Mouse (Mus musculus) midbrain, embryonic 11.5 days (tissue): Measurements from ENCODE around the gene Dnase1l1. TPM values are rescaled to one million over a fixed set of nuclear protein-coding genes. Genes with fewer than 3 reads are reported as not detected.
A peak's percentile ranks its signal among the peaks of the same experiment; 100 is the strongest.

ENCODE experiments used
- ATAC-seq: fragments of 200-750 bp; cut with Nextera tagmentation; 2 replicates; pipeline ENCODE4 v1.8.0; 2017; ENCODE audit warnings: moderate TSS enrichment, moderate library complexity; ENCODE audit not compliant: low FRiP score
- DNase-seq: peaks from one replicate; pipeline ENCODE4 v3.0.0; 2015; ENCODE audit warnings: low spot score; ENCODE audit errors: missing footprints
- H3K27ac ChIP-seq: fragments of 300-500 bp; sonication (generic); 2 replicates; pipeline ENCODE4 v1.5.1; 2014; ENCODE audit warnings: low read depth, low read length
- H3K27me3 ChIP-seq: fragments of 300-500 bp; sonication (generic); 2 replicates; pipeline ENCODE4 v1.6.1; 2014; ENCODE audit warnings: mild to moderate bottlenecking, low read length, moderate library complexity, mixed read lengths; ENCODE audit not compliant: control insufficient read depth, insufficient read depth
- H3K36me3 ChIP-seq: fragments of 300-500 bp; sonication (generic); 2 replicates; pipeline ENCODE4 v1.6.1; 2014; ENCODE audit warnings: mild to moderate bottlenecking, low read length, moderate library complexity, mixed read lengths; ENCODE audit not compliant: control insufficient read depth, insufficient read depth
- H3K4me1 ChIP-seq: fragments of 300-500 bp; sonication (generic); 2 replicates; pipeline ENCODE4 v1.6.1; 2014; ENCODE audit warnings: low read length; ENCODE audit not compliant: control insufficient read depth, insufficient read depth
- H3K4me2 ChIP-seq: fragments of 300-500 bp; sonication (generic); 2 replicates; pipeline ENCODE4 v1.6.1; 2014; ENCODE audit warnings: mild to moderate bottlenecking, moderate library complexity
- H3K4me3 ChIP-seq: fragments of 300-500 bp; sonication (generic); 2 replicates; pipeline ENCODE4 v1.5.1; 2014; ENCODE audit warnings: low read depth, low read length
- H3K9ac ChIP-seq: fragments of 300-500 bp; sonication (generic); 2 replicates; pipeline ENCODE4 v1.6.1; 2014; ENCODE audit warnings: low read length
- H3K9me3 ChIP-seq: fragments of 300-500 bp; sonication (generic); 2 replicates; pipeline ENCODE4 v1.6.1; 2016; ENCODE audit warnings: low read length; ENCODE audit not compliant: control insufficient read depth
- WGBS: fragments of 180-500 bp; shearing (Covaris S2); extraction: QIAGEN DNeasy Blood & Tissue Kit; methylation state at CpG from one replicate; pipeline ENCODE4 v1.1.7; 2014; 5-methylcytosine and 5-hydroxymethylcytosine counted together
- polyA plus RNA-seq: library from polyadenylated mRNA; unstranded; fragments of >200 nt; fragmentation: Nextera tagmentation; extraction: Ambion mirVana; gene quantifications from 2 replicates; pipeline ENCODE4 v1.2.1, GENCODE M21; 2014

The Dnase1l1 gene
- polyA plus RNA-seq, 1 experiment from 2014 or later = 4.4 TPM

DNA sequence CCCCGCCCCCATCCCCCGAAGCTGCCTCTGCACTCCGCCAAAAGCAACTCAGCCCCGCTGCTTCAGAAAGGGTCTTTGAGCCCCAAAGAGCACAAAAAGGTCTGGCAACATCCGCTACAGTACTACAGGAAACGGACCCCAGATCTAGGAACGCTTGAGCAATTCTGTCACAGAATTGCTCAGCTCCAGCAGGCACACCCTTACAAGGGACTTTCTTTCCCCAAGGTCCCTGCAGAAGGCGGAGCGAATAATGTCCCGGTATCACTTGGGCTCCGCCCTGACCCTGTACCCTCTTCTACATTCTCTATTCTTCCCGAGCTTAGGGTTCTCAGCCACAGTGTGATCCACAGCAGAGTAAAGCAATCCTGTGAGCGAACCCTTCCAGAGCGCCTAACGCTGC is 35.4 kb downstream of the Dnase1l1 start:
- 27% methylated on average over 13 of the region's 15 CpGs for WGBS
- no peaks in the 10 kb centered on the region for H3K9me3 ChIP-seq
- peak; percentile 25; the same call in 1 of the 2 replicates for ATAC-seq

DNA sequence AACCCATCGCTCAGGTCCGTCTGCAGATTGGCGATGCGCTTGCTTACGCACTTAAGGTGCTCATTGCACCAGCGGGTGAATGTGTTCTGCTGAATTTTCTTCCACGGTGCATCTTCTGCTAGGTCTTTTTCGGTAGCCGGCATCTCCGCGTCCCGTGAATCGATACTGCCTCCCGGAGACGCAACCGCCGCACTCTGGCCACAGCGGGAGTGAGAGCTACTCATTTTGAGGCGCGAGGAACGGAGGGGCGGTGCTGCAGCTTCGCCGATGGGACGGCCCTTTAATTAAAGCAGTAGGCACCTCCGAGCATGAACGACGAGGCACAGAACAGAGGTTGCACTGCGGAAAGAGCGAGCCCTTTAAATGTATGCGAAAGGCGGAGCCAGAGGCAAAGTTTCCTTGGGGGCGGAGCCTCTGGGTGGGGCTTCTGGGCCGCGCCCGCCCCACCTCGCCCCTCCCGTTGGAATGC is 35.9 kb downstream of the Dnase1l1 start:
- ATAC-seq (peak; percentile 90), DNase-seq (peak; percentile 95)
- Histone ChIP-seq H3K9ac (peak overlapping the region; percentile 73), H3K4me1 (0 out of 2 replicates have a peak, but pooled peaks cover 3% of the 10 kb centered on the region), H3K4me3 (peak overlapping the region; percentile 56), H3K4me2 (peak overlapping the region; percentile 71), H3K9me3 (no peaks in the 10 kb centered on the region), H3K27me3 (no peaks in the 10 kb centered on the region), H3K36me3 (peaks cover 6% of the 10 kb centered on the region; the same call in 1 of the 2 replicates), H3K27ac (peak overlapping the region; percentile 82; the same call in 1 of the 2 replicates)
- 21% methylated on average over 32 of the region's 38 CpGs for WGBS

More for the DNA sequence above, 35.4 kb downstream of the Dnase1l1 start:
- H3K4me3 ChIP-seq = peak overlapping the region; percentile 56
- no peaks in the 10 kb centered on the region for H3K27me3 ChIP-seq
- DNase-seq = no peak
- H3K27ac ChIP-seq = no peak overlapping the region
- H3K36me3 ChIP-seq = peaks cover 5% of the 10 kb centered on the region; the same call in 1 of the 2 replicates
- H3K4me2 ChIP-seq = peak overlapping the region; percentile 42
- H3K9ac ChIP-seq = peak overlapping the region; percentile 49
- 0 out of 2 replicates have a peak, but pooled peaks cover 3% of the 10 kb centered on the region for H3K4me1 ChIP-seq

DNA sequence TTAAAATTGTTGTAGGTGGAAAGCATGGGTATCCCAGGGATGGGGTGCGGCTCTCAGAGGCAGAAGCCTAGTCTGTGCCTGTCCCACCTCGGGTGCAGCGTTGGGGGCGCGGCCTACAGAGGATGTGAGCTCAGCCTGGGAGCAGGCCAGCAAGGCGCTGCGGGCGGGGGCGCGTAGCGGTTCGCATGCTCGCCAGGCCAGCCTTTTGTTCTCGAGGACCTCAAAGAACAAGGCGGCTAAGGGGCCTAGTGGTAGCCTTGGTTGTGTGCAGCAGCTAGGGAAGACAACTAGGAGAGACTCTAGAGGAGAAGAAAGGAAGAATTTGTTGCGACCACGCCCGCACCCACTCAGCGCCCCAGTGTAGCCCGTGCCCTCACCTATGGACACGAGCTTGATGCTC is 36.5 kb downstream of the Dnase1l1 start:
- Histone ChIP-seq H3K36me3 (peaks cover 10% of the 10 kb centered on the region; the same call in 1 of the 2 replicates), H3K4me2 (peak overlapping the region; percentile 71), H3K4me1 (0 out of 2 replicates have a peak, but pooled peaks cover 3% of the 10 kb centered on the region), H3K9me3 (no peaks in the 10 kb centered on the region), H3K27ac (peak overlapping the region; percentile 82; the same call in 1 of the 2 replicates), H3K9ac (peak overlapping the region; percentile 73), H3K27me3 (no peaks in the 10 kb centered on the region), H3K4me3 (peak overlapping the region; percentile 56)
- 20% methylated on average over 21 of the region's 21 CpGs for WGBS
- peak; percentile 58 for ATAC-seq
- peak; percentile 94 for DNase-seq

DNA sequence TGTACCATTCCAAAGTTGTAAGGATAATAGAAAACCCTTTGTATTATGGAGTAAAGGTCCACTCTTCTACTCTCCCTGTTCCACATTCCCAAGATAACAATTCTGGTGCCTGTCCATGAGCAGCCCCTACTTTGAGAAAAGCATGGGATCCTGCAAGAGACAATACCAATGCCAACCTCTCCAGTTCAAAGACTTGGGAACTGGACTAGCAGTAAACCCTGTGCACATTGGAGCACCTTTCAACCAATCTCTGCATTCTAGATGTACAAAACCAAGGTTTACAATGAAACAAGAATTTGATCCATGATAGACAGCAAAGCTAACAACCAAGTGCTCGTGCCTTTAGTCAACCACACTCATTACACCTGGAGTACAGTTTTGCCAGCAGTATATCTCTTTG is 37.0 kb downstream of the Dnase1l1 start:
- Histone ChIP-seq H3K9ac (peak overlapping the region; percentile 73), H3K27ac (no peak overlapping the region), H3K4me2 (peak overlapping the region; percentile 71), H3K4me1 (0 out of 2 replicates have a peak, but pooled peaks cover 3% of the 10 kb centered on the region), H3K36me3 (peaks cover 10% of the 10 kb centered on the region; the same call in 1 of the 2 replicates), H3K4me3 (peak overlapping the region; percentile 56), H3K9me3 (no peaks in the 10 kb centered on the region), H3K27me3 (no peaks in the 10 kb centered on the region)
- DNase-seq = peak; percentile 83
- WGBS = 28% methylated on average over 1 of the region's 1 CpGs
- no peak for ATAC-seq

DNA sequence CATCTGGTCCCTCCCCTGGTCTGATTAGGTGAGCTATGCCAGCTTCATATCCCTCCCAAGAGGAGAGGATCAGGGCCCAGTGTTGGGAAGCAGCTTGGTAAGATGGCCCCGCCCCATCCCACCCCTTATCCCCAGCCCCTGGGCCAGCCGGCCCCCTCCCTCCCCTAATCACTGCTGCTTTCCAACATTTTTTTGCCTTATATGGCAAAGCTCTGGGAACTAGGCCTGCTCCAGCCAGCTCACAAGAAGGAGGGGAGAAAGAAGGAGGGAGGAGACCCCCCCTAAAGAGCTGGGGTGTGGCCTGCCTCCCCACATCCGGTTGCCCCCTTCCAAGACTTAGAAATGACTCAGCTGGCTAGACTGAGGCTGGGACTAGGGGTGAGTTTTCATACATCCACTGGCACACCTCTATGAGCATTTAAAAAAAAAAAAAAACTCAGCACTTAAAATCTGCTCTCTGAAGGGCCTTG is 37.5 kb downstream of the Dnase1l1 start:
- Histone ChIP-seq H3K27ac (no peak overlapping the region; the same call in 1 of the 2 replicates), H3K36me3 (peaks cover 10% of the 10 kb centered on the region; the same call in 1 of the 2 replicates), H3K4me2 (peak overlapping the region; percentile 71), H3K9me3 (no peaks in the 10 kb centered on the region), H3K27me3 (no peaks in the 10 kb centered on the region), H3K4me3 (peak overlapping the region; percentile 56), H3K4me1 (0 out of 2 replicates have a peak, but pooled peaks cover 3% of the 10 kb centered on the region), H3K9ac (peak overlapping the region; percentile 73)
- DNase-seq (no peak), ATAC-seq (peak; percentile 43)
- 27% methylated on average over 2 of the region's 3 CpGs for WGBS

DNA sequence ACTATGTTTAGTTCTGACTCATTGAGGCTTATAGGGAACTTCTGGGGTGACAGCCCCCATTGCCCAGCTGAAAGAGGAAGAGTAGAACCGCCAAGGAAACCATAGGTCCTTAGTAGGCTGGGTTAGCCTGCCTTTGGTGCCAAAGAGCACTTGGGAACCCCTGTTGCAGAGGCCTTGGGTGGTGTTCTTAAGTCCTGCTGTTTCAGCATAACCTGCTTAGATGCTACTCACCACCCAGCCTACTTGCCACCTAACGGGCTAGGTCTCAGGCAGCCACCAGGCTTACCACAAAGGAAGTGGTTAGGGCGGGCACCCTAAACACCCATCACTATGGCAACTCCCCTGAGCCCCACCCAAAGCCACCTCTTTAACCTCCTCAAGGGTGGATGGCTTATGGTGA is 38.3 kb downstream of the Dnase1l1 start:
- DNase-seq = peak; percentile 83
- Histone ChIP-seq H3K4me3 (peak overlapping the region; percentile 56), H3K4me2 (peak overlapping the region; percentile 71), H3K4me1 (0 out of 2 replicates have a peak, but pooled peaks cover 3% of the 10 kb centered on the region), H3K9me3 (no peaks in the 10 kb centered on the region), H3K27ac (no peak overlapping the region), H3K9ac (peak overlapping the region; percentile 9), H3K36me3 (peaks cover 10% of the 10 kb centered on the region; the same call in 1 of the 2 replicates), H3K27me3 (no peaks in the 10 kb centered on the region)
- no peak for ATAC-seq
- WGBS = 69% methylated on average over 3 of the region's 3 CpGs

DNA sequence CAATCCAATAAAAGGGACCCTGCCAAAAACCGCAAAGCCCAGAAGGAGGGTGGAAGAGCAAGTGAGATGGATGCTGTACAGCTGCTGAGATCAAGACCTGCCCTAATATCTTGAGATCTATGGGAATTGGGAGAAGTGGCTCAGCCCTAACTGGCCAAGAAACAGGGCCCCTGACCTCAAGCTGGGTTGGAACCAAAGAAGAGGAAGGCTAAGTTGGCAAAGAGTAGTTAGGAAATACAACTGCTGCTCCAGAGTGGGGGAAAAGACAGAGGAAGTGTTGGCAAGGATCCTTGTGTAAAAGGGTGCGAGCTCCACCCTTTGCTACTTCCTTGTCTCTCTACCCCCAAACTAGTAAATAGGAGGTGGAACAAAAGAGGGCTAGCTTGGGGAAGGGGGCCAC is 38.7 kb downstream of the Dnase1l1 start:
- peak overlapping the region; percentile 56 for H3K4me3 ChIP-seq
- 0 out of 2 replicates have a peak, but pooled peaks cover 3% of the 10 kb centered on the region for H3K4me1 ChIP-seq
- H3K9ac ChIP-seq = peak overlapping the region; percentile 9; the same call in 1 of the 2 replicates
- peaks cover 10% of the 10 kb centered on the region; the same call in 1 of the 2 replicates for H3K36me3 ChIP-seq
- ATAC-seq = no peak
- no peak overlapping the region for H3K27ac ChIP-seq
- DNase-seq = no peak
- no peaks in the 10 kb centered on the region for H3K27me3 ChIP-seq
- 88% methylated on average over 2 of the region's 2 CpGs for WGBS
- peak overlapping the region; percentile 71 for H3K4me2 ChIP-seq
- no peaks in the 10 kb centered on the region for H3K9me3 ChIP-seq

DNA sequence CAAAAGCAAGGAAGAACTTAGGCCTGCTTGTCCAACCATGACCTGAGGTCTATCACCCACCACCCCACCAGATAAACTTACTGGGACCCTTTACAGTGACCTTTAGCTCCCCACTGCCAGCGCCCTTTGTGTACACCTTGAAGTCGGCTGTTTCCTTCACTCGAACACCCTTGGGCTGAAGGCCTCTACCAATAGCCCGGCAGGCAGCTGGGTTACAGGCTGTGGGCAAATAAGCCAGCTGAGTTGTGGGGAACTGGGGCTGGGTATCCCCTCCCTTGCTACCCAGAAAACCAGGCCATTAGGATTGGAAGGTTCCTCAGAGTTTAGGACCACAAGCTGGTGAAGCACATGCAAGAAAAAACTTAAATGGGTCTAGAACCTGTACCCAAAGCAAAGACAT is 41.8 kb downstream of the Dnase1l1 start:
- Histone ChIP-seq H3K9me3 (no peaks in the 10 kb centered on the region), H3K27me3 (no peaks in the 10 kb centered on the region), H3K4me2 (no peak overlapping the region), H3K4me3 (no peak overlapping the region), H3K27ac (no peak overlapping the region), H3K4me1 (0 out of 2 replicates have a peak, but pooled peaks cover 3% of the 10 kb centered on the region), H3K36me3 (peaks cover 13% of the 10 kb centered on the region), H3K9ac (no peak overlapping the region)
- ATAC-seq (no peak), DNase-seq (peak; percentile 56)
- WGBS = 80% methylated on average over 4 of the region's 4 CpGs

DNA sequence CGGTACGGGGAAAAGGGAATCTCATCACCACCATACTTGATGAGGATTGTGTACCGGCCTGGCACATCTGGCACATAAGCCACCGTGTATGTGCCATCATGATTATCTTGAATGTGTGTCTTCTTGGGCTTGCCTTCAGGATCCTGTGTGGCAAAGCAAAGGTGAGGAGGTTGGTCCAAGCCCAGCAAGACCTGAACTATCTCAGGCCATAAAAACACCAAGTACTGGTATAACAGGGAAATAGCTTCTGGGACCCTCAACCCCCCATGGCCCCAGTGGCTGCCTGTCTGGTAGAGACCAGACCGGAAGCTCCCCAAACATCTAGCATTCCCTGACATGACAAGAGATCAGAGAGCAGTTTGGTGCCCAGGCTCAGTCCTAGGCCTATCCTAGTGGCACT is 48.9 kb downstream of the Dnase1l1 start:
- peaks cover 22% of the 10 kb centered on the region for H3K36me3 ChIP-seq
- no peaks in the 10 kb centered on the region for H3K27me3 ChIP-seq
- H3K4me3 ChIP-seq = no peak overlapping the region
- no peaks in the 10 kb centered on the region for H3K9me3 ChIP-seq
- no peak overlapping the region for H3K9ac ChIP-seq
- no peak for ATAC-seq
- H3K27ac ChIP-seq = no peak overlapping the region
- H3K4me2 ChIP-seq = no peak overlapping the region
- 93% methylated on average over 5 of the region's 5 CpGs for WGBS
- peak; percentile 66 for DNase-seq
- no peaks in the 10 kb centered on the region for H3K4me1 ChIP-seq
